Mouse (Mus musculus) heart, postnatal 4 days (tissue): ENCODE measurements around the gene Rab3b. TPM values are rescaled to one million over a fixed set of nuclear protein-coding genes. Genes with fewer than 3 reads are reported as not detected.
"Not testable (repeated sequence)": the region's sequence is repeated elsewhere in the genome, so short reads cannot be mapped to it uniquely, and the experiment has no call there.

ENCODE experiments used
- DNase-seq: peaks from one replicate; pipeline ENCODE4 v3.0.0; 2021
- total RNA-seq, 2 experiments: library from RNA; stranded (reverse); gene quantifications; 2 replicates each; pipeline ENCODE4 v1.2.3; 2021

The Rab3b gene
- total RNA-seq, 2 experiments from 2014 or later: 1.0 to 1.3 TPM

DNA sequence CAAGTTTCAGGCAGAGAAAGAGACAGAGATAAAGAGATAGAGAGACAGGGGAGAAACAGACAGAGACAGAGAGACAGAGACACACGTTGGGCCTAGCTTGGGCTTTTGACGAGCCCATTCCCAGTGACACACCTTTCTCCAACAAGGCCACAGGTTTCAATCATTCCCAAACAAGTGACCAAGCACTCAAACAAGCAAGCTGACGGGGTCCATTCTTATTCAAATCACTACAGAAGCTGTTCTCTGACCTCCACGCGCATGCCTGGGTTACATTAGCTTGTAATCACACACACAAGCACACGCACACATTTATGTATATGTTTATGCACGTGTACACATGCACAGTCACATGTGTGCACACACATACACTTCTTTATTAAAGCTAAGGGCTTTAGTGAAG is 21.6 kb downstream of the Rab3b start:
- DNase-seq: no peak

DNA sequence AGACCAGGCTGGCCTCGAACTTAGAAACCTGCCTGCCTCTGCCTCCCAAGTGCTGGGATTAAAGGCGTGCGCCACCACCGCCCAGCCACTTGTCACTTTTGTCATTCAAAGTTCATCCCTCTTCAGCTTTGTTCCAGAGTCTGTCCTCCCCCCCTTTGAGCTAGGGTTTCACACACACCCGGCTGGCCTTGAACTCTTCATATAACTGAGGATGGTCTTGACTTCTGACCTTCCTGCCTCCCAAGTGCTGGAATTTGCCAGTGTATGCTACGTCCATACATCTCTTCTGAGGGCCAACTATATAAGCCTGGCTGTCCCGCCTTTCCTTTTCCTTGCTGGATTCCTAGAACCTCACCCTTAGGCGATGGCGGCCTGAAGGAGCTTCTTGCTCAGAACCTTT is 24.0 kb downstream of the Rab3b start:
- no peak for DNase-seq

DNA sequence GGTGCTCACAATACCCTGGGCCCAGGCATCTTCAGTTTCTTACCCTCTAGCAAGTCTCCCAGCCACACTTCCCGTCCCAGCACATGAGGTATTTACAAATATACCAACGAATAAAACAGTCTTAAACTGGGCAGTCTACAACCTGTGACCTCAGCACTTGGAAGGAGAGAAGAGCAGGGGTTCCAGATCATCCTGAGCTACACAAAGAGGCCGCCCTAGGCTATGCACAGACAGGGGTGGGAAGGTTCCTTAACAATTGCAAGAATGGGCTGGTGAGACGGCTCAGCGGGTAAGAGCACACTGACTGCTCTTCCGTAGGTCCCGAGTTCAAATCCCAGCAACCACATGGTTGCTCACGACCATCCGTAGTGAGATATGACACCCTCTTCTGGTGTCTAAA is 24.5 kb downstream of the Rab3b start:
- no peak for DNase-seq

DNA sequence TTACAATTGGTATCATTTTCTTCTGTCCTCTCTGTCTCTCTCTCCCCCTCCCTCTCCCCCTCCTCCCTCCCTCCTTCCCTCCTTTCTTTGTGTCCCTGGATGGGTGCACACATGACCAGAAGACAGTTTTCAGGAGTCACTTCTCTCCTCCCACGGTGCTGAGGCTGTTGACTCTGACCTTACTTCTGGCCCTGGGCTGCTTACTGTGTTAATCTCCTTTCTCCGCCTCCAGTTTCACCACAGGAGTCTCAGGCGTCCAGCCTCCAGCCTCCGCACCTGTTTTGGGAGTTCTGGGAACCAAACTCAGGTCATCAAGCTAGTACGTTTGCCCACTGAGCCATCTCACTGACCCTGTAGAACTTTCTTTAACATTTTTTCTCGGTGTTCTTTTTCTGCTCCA is 25.2 kb downstream of the Rab3b start:
- no peak for DNase-seq

DNA sequence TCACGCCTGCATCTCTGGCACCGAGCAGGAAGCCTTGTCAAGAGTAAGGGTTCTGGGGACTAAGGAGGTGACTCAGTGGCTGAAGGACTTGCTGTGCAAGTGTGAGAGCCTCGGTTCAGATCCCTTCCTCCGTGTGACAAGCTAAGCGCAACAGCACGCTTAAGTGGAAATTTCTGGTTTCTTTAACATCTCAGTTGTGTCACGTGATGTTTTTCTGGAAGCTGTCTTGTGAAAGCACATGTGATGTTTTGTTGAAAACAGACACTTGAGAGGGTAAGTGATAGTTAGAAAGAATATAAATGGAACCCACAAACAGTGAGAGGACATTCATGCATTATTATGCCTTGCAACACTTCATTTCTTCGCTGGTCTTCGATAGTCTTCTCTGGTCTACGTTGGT is 25.9 kb downstream of the Rab3b start:
- no peak for DNase-seq

DNA sequence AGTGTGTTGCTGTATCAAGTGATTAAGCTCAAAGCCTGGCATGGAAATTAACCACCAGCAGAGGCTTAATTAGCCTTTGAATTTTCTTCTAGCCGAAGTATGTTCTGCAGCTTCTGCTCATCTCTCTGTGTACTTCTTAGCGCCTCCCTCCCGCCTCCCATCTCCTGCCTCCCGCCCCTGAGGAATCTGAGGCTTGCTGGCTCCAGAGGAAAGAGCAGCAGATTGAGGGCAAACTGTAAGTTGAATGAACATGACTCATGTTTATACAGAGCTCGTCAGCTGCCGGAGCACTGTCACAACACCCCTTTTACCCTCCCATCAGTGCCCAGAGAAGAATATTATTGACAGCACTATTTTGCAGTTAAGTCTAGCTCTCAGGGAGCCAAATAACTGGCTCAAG is 27.0 kb downstream of the Rab3b start:
- DNase-seq: no peak

DNA sequence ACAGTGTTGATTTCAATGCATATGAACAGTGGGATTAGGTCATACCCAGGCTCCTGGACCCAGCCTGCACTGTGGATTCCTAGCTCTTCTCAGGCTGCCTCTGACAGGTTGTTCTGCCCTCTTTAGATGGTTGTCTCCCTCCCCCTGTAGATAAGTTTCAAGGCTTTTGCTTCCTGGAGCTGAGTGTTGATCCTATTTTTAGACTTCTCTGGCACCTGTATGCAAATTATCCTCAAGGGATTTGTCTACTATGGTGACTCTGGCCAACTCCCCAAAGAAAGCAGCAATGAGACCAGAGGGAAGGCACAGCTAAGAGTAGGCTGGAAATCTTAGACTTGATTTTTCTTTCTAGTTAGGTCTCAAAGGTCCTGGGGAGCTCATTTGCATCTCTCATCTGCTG is 28.6 kb downstream of the Rab3b start:
- DNase-seq: no peak

DNA sequence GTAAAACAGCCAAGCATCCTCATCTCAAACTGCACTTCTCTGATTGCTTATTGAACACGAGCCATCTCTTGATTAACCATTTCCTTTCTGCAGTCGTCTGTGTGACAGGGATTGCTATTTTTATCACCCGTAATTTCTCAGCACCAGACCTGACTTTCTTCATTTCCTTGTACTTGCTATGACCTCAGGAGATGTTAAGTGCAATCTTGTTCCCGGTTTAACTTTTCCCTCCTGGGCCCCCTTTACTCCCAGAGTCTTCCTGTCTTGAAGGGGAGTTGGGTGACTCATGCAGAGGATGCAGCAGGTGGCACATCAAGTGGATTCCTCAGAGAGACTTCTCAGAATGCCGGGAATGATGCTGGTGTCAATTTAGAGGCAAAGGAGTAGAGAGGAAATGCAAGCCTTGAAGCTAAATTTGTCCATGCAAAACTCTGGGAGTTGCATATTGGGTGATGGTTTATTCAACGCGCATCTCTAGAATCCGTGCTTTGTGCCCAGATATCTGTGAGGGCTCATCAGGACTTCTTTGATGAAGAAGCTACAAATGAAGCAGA is 31.1 kb downstream of the Rab3b start:
- no peak for DNase-seq

DNA sequence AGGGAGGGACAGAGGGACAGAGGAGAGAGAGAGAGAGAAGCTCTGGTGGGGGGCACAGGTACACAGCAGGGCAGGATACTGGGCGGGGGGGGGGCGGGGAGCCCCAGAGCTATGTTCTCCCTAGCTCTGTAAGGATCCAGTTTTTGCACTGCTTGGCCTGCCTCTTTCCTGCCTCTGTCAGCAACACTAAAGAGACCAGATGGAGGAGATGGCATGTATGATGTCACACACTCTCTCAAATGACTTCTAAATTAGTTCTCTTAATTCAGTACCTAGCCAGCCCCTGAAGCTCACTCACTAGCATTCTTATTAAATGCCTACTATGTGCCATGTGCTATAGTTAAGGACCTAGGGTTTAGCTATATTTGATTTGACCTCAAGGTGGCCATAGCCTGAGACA is 33.0 kb downstream of the Rab3b start:
- no peak for DNase-seq

DNA sequence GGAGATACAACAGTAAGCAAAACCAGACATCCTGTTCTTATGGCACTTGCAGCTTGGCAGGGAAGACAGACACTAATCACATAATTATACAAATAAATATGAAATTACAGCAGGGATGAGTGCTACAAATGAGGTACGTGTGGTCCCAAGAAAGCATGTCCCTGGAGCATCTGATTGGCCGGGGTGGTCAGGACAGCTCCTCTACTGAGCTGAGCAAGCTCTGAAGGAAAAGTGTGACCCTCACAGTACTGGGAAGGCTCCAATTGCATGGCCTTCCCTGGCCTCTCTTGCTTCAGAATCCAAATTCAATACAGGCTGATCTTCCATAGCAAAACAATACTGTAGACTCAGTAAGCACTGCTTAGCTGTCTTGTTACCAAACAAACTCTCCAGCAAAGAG is 34.3 kb downstream of the Rab3b start:
- no peak for DNase-seq

DNA sequence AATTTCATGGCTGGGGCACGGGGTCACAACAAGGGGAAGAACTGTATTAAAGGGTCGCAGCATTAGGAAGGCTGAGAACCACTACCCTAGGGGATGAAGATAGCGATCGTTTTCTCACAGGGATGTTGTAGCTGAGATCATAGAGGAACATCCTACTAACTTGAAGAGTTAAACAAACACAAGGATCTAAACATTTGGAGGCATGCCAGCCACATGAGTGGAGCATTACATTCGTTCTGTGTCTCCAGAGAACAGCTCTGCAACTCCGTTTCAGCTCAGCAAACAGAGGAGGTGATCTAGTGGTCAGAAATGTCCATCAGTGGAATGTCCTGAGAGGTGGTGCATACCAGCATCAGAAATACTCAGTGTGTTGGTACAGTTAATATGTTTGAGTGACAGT is 35.5 kb downstream of the Rab3b start:
- DNase-seq: no peak

DNA sequence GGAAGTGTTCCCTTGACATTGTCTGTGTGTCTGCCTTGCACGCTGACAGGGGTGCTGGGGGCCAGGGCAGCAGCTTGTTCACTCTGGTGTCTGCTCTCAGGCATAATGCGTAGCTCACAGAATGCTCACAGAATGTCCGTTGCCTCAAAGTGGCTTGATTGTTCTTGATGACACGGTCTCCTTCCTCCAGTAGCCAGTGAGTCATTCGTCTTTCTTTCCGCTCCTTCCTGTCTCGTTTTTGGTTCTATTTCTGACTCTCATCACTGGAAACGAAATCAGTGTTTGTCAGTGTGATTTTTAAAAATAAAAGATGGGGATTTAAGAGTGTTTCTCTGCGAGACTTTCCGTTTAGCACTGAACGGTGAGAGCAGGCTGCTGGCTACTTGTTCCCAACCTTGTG is 36.2 kb downstream of the Rab3b start:
- DNase-seq: no peak

DNA sequence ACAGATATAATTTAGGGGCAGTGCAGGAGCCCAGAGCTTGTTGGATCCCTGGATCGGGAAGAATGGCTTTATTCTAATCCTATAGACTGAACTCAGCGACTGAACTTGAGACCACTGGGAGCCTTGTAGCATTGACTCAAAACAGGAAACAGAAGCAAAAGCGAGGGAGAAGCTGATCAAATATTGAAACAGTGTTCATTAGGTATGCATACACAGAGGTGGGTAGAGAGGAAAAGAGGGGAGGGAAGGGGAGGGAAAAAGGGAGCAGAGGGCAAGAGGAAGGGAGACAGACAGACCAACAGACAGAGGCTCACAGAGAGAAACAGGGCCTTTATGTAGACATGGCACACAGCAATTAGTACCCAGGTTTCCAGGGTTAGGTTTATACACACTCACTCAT is 38.8 kb downstream of the Rab3b start:
- DNase-seq: no peak

DNA sequence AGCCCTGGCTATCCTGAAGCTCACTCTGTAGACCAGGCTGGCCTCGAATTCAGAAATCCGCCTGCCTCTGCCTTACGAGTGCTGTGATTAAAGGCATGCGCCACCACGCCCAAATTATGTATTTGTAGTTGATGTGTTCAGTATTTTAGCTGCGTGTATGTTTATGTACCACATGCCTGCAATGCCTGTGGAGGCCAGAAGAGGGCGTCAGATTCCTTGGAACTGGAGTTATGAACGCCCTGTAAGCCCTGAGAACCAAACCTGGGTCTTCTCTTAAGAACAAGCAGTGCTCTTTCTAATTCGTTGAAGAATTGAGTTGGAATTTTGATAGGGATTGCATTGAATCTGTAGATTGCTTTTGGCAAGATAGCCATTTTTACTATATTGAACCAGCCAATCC is 49.1 kb downstream of the Rab3b start:
- not testable (repeated sequence) for DNase-seq

DNA sequence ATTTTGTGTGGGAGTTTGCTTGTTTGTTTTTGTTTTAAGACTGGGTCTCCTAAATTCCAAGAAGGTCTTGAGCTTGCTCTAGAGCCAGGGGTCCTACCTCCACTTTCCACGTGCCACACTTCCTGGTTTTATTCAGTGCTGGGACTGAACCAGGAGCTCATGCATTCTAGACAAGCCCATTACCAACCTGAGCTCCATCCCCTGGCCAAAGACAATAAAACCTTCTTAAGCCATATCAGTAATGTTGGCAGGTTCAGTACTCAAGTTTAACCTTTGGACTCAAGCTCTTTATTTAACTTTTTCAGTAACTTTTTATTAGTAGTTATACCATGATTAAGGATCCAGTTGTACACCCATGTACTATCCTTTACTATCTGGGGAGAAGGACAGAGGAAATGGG is 54.3 kb downstream of the Rab3b start:
- DNase-seq: no peak

DNA sequence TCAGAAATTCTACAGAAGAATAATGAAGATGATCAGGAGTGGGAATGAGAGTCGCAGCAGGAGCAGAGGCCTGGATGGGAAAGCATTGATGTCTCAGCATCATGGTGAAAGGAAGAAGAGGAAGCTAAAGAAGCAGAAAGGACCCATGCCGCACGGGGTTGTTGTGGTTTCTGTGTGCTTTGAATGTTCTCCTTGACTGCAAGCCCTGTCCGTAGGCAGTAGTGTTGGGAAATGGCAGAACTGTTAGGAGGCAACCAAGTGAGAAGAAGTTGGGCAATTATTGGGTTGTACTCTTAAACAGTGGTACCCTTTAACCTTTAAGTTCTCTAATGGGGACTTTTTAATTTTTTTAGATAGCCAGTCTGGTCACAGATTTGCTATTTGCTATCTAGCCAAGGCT is 56.0 kb downstream of the Rab3b start:
- no peak for DNase-seq

DNA sequence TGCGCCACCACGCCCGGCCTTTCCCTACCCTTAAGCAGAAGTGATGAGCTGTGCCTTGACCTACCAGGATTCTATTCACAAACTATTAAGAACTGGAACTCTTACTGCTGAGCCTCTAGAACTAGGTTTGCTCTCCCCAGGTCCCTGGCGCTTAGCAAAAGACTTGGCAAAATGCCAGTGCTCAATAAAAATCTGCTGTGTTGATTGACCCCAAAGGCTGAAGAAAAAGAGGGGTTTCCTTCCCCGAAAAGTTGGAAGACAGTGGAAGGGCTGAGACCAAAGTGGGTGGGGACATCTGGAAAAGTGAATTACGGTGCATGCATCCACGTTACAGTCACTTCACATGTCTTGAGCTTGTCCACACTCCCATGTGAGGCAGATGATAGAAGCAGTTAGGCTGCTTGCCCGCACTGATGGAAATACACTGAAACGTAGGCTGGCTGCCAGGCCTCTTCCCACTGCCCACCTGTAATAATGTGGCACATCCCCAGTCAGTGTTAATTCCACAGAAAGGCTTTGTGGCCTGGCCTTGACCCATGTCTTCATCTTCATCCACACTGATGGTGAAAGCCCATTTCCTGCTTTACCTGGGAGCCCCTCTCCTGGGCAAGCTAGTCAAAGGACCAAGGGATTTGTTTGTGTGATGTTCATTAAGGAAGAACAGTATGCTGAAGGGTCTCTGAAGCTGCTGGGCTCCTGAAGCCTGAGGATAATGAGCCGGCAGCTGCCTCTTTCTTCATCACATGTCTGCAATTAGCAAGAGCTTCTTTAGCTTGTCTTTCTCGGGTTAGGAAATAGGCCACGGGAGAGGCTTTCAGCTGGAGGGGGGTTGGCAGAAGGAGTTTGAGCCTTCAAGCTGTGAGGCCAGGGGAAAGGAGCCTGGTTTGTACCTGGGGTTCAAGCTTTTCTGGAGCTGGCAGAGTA is 59.2 kb downstream of the Rab3b start:
- peak; percentile 7 for DNase-seq

DNA sequence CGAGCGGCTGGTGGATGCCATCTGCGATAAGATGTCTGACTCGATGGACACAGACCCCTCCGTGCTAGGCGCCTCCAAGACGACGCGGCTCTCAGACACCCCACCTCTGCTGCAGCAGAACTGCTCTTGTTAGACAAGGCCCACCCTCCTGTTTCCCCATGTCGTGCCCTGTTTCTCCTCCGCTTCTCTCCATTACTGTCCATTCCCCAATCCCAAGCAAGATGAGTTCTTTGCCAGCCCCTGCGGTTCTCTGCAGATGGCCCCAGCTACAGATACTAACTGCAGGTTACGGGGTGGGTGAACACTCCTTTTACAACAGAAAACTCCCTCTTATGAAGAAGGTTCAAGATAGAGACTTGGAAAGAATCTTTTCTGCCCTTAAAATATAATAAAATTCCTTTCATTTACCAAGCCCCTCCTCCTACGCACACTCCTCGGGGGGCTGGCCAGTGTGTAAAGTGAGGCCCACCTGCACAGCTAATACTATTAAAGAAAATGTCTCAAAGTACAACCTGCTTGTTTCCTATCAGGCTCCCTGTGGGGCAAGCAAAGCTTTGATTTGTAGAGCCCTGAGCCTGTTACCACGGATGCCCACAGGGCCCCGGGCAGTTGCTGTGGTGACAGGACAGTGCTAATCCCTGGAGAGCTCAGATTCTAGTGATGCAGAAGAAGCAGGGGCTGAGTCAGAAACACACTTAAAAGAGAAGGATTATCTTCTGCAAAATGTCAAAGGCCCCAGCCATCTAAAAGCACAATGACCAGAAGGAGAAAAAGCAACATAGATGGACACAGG is 62.0 kb downstream of the Rab3b start:
- no peak for DNase-seq

DNA sequence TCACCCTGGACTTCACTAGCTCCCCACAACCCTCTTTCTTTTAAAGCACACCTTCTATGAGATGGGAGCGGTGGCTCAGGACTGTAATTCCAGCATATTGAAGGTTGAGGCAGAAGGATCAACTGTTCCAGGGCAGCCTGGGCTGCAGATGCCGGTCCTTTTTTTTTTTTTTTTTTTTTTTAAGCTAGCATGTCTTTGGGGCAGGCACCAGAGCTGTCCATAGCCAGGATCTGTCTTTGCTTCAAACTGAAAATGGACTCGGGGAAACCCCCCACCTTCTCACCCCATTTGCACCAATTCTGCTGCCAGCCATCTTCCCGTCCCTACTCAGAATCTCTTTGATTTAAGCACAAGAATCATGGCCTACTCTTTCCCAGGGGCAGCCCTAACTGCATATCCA is 63.3 kb downstream of the Rab3b start:
- no peak for DNase-seq

DNA sequence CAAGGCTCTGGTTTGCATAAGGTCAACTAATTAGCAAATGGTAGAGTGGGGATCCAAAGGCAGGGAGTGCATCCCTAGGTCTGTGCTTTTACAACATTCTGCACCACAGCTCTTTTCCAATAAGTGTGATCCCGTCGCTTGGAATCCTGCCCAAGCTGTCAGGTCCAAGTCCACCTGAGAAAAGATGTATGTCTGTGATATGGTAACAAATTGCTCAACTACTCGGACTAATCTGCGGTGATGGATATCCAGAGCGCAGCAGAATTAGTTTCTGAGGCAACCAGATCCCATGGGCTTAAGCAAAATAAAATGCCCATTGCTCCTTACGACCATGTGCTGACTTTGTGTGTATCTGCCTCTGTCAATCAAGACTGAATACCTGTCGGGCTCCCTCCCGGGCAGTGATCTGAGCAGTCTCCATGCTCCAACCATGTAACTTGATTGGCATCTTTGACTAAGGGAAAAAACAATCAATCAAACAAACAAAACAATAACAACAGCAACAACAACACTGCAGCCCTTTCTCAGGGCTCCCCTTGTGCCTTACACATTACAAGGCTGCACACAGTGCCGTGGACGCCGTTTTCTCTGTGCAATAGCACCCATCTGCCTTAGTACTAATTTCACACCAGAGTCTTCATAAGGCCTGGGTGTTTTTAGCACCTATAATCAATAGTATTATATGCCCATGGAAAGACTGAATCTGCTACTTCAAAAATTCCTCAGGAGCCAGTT is 64.3 kb downstream of the Rab3b start:
- DNase-seq: no peak

DNA sequence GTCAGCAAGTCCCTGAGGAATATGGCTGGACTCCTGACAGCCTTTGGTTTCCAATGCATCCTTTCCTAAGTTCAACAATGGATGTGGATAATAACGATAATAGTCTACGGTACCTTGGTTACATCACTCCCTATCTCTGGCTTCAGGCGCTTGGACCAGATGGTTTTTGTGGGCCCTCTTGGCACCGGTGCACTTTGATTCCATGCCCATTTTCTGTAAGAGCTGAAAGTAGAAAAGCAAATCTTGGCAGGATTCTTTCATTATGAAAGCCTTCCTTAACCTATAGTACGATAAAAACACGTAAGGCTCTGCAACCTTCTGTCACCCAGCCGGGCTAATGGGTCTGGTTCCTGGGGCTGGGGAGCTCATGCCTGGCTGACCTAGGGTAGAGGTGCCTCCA is 70.3 kb downstream of the Rab3b start:
- no peak for DNase-seq

DNA sequence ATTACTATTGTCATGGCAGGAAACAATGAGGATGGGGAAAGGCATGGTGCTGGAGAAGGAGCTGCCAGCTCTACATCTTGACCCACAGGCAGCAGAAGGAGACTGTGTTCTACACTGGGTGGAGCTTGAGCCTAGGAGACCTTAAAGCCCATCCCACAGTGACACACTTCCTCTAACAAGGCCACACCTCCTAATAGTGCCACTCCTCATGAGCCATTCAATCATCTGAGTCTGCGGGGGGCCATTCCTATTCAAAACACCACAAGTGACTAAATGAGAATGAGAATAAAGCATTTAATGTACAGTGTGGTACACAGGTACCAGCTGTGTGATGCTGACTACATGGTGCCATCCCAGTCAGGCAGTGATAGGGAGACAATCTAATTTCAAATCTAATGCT is 71.3 kb downstream of the Rab3b start:
- DNase-seq: no peak

DNA sequence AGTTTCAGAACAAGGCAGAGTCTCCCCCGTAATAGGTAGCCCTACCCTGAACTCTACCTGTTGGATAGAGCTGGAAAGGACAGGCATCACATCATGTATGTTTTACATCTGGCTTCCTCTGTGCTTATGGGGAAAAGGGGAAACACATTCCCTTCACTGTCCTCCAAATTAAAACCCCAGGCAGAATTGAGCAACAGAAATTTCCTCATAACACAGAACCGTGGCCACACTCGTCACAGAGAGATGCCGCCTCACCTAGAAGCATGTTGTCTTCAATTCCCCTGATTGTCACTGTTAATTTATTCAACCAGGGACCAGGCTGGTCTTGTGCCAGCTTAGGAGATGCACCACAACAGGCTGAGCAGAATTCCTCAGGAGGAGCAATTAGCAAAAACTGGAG is 72.8 kb downstream of the Rab3b start:
- DNase-seq: no peak
